Mouse (Mus musculus): ENCODE measurements around the gene Chrna9.
"Not testable (repeated sequence)": the region's sequence is repeated elsewhere in the genome, so short reads cannot be mapped to it uniquely, and the experiment has no call there.

The Chrna9 gene

GRCm38 (mm10) chr5:65956144-65957008 is 21.7 kb downstream of the Chrna9 start:
- DNase-seq (ENCODE audit: low spot score in 2 of 2), result no peak

DNA sequence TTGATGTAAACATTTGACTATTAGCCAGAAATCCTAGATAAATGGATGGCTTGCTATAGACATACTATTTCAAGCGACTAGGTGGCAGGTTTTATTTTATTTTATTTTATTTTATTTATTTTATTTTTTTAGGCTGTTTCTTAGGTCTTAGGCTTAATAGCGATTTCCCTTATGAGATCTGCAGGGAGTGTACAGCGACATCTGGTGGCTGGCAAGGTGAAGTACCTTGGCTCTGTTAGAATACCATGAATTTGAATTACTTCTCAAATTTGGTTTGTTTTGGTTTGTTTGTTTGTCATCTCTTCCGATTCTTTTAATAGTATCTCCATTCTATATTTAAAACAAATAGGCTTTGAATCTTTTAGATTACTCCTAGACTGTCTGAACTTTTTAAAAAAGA is 23.9 kb downstream of the Chrna9 start:
- no peak for DNase-seq (ENCODE audit: low spot score in 2 of 2)

- DNase-seq (ENCODE audit: low spot score in 2 of 2), result no peak
Measured at GRCm38 (mm10) chr5:65959893-65960596, 25.3 kb downstream of the Chrna9 start.

- no peak for DNase-seq (ENCODE audit: low spot score in 2 of 2)
Measured at GRCm38 (mm10) chr5:65960597-65960950, 25.9 kb downstream of the Chrna9 start.

DNA sequence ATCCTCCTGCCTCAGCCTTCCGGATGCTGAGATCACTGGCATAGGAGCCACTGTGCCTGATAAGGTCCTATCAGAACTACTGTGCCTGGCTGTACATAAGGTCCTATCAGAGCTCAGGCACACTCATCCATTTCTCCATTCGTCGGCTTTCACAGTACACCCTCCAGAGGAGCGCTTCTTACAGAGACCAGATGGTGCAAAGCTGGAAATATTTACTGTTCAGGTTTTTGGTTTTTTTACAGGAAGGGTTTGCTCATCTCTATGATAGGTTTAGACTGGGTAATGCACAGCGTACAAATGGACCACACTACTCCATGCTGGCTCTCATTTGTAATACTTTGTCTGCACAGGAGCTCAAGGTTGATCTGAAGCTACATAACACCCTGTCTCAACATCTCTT is 28.6 kb downstream of the Chrna9 start:
- DNase-seq (ENCODE audit: low spot score in 2 of 2), result no peak

DNA sequence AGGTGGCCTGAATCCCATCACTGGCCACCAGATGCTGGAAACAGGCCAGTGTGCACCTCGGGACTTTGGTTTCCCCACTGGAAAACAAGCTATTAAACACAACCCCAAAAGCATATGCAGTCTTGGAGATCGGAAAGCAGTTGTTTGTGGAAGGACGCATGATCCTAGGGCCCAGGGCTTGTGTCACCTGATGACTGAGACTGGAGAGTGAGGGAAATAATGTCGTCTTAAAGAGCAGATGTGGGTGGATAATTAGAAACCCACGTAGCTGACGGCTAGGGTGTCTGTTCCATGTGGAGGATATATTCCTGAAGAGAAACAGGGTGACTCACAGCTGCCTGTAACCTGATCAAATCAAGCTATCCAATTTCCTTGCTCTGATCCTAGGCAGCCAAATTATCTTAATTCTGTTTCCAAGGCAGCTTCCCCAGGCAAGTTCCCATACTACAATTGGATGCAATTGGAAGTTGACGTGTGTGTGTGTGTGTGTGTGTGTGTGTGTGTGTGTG is 31.1 kb downstream of the Chrna9 start:
- DNase-seq (ENCODE audit: low spot score in 2 of 2), result no peak

DNA sequence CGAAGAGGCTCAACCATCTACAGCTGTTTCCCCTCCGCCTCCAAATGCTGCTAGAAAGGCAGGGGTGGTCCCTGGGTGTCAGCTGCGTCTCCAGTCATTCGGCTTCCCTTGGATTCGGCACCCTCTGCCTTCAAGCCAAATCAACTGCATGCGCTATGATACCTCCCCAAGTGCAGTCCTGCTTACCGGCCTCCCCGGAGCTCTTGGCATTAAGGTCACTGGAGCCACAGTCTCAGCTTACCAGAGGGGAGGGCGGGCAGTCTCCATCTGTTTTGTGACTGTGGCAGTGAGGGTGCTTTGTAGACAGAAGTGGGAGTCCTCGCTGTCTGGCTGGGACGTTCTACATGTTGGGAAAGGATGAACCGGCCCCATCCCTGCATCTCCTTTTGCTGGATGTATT is 32.4 kb downstream of the Chrna9 start:
- no peak for DNase-seq (ENCODE audit: low spot score in 2 of 2)

DNA sequence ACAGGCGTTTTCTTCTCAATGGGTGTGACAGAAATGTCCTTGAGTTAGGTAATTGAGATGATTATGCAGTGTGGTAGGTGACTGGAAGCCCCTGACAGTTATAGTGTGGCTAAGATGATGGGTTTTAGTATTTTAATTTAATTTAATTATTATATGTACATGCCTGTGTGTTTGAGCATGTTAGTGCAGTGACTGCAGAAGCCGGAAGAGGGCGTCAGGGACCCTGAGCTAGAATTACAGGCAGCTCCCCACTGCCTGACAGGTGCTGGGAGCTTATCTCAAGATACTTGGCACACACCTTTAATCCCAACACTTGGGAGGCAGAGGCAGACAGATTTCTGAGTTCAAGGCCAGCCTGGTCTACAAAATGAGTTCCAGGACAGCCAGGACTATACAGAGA is 33.3 kb downstream of the Chrna9 start:
- no peak for DNase-seq (ENCODE audit: low spot score in 2 of 2)

DNA sequence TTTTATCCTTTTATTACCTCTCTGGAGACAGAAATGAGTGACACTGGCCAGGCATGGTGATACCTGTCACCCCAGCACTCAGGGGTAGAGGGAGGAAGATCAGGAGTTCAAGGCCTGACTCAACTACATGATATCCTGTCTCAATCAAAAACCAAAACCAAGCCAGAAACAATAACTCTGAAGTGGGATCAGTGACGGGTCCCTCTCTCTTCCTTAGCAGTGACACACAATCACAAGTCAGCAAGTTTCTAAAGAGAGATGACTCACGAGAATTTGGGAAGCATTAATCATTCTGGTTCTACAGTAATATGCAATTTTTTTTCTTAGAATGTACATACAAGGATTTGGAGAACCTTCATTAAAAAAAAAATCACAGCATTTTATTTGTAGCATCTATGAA is 38.5 kb downstream of the Chrna9 start:
- no peak for DNase-seq (ENCODE audit: low spot score in 2 of 2)

DNA sequence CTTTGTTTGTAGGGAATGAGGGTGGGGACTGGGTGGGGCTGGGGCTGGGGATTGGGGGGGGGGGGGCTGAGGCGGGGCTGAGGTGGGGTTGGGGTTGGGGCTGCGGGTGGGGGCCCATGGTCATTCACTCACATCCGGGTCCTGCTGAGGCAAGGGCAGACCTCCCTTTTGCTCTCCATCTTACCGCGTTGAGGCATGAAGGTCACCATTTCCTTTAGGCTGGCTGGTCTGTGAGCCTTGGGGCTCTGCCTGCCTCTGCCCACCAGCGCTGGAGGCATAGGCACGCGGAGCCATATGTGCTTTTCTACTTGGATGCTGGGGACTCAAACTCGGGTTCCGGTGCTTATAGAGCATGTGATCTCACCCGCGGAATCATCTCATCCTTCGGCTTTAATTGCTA is 41.0 kb downstream of the Chrna9 start:
- no peak for DNase-seq (ENCODE audit: low spot score in 2 of 2)

DNA sequence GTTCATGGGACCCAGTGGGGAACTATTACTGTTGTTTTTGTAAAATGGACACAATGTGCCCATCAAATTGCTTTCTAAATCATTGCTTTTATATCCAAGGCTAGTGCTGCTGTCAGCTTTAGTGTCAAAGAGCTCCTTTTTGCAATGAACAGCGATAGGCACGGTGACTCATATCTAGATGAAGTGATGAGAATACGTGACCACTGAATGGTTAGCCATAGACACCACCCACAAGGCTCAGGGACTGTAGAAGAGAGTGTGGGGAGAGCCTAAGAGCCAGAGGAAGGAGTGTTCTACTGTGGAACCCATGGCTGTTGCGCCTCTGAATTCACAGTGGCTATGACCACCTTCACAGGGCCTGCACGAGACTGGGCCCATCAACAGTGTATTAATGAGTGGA is 51.7 kb downstream of the Chrna9 start:
- no peak for DNase-seq (ENCODE audit: low spot score in 2 of 2)

DNA sequence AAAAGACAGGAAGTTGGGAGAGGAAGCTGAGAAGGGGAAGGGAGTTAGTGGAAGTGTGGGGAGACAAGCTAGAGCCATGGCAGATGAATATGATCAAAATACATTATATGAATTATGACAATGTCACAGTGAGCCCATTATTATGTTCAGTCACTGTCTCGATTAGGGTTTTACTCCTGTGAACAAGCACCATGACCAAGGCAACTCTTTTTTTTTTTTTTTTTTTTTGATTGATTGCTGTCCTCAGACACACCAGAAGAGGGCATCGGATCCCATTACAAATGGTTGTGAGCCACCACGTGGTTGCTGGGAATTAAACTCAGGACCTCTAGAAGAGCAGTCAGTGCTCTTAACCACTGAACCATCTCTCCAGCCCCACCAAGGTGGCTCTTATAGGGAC is 52.3 kb downstream of the Chrna9 start:
- DNase-seq (ENCODE audit: low spot score in 2 of 2), result not testable (repeated sequence)

GRCm38 (mm10) chr5:65991191-65991590 is 56.5 kb downstream of the Chrna9 start:
- no peak for DNase-seq (ENCODE audit: low spot score in 2 of 2)

GRCm38 (mm10) chr5:65994643-65995042 is 59.9 kb downstream of the Chrna9 start:
- no peak for DNase-seq (ENCODE audit: low spot score in 2 of 2)

GRCm38 (mm10) chr5:65997813-65998212 is 63.1 kb downstream of the Chrna9 start:
- DNase-seq (ENCODE audit: low spot score in 2 of 2), result no peak

DNA sequence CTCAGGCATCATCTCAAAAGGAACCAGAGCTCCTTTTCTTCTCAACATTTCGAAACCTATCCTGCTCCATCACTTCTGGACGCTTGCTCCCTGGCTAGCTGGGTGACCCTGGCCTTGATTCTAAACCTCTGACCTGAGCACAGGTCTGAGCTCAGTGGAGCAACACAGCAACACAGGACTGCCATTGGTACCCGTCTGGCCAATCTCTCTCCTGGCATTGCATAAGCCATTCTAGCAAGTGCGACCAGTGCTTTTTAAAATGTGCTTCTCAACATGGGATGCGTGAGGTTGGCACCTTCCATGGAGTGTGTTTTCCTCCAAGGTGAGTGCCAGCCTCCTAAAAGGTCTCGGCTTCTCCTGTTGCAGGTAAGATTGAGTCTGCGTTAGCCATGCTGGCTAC is 64.4 kb downstream of the Chrna9 start:
- DNase-seq (ENCODE audit: low spot score in 2 of 2), result no peak

GRCm38 (mm10) chr5:66000074-66000473 is 65.4 kb downstream of the Chrna9 start:
- DNase-seq (ENCODE audit: low spot score in 2 of 2), result no peak

DNA sequence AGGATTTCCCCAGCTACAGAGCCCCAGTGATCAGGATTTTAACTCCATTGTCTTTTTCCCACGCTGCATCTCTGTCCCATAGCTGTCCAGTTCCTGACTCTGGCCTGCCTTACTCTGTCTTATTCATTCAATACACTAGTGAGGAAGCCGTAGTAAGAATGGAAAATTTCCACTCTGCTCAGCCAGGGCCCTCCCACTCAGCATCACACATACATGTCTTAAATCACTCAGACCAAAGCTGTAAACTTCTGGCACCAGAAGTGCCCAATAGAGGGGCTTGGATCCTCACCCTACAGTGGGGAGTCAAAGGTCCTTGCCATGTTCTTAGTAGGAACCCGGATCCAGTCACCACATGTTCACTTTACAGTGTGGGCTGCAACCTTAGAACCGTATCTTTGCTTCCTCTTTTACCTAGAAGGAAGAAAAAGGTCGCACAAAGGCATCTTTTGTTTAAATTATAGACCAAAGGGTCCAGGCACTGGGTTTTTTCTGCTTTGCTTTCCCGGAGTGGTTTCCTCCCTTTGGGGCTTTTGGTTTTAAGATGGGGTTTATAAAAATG is 65.9 kb downstream of the Chrna9 start:
- no peak for DNase-seq (ENCODE audit: low spot score in 2 of 2)

- no peak for DNase-seq (ENCODE audit: low spot score in 2 of 2)
Measured at GRCm38 (mm10) chr5:66001232-66001631, 66.5 kb downstream of the Chrna9 start.

GRCm38 (mm10) chr5:66004134-66004925 is 69.6 kb downstream of the Chrna9 start, which contains the start of gene 9130230L23Rik:
Gene 9130230L23Rik (minus strand): TSS chr5:66004285.
- DNase-seq (ENCODE audit: low spot score in 2 of 2), result peak; percentile 37 to 56

DNA sequence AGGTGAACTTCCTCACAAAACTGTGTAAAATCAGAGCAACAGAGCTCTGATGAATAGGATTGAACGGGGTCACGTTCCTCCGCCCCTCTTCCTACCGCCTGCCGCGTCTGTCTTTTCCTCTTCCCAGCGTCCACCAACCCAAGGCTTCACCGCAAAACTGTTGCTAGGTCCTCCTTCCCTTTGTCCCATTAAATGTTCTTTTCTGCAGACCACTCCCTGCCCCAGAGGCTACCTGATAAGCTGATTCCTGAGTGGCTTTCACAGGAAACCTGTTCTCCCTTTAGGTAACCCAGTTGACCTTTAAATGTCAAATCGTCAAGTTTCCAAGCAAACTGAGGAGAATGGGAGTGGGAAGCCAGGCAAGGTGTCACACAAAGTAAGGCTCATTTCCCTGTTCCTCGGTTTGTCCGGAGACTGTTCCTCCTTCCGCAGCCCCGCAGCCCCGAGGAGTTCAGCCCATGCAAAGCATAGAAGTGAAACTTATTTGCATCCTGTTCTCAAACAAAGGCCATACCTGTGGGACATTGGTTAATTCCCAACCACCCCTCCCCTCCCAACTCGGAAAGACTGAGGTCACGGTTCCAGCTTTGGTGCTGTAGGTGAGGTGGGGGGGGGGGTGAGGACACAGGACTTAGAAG is 70.4 kb downstream of the Chrna9 start:
- DNase-seq (ENCODE audit: low spot score in 2 of 2), result peak in 1 of 2 experiments; percentile 20
